Mouse (Mus musculus): ENCODE data around the gene Serpinb6b. TPM values are rescaled to one million over a fixed set of nuclear protein-coding genes. Genes with fewer than 3 reads are reported as not detected.
A peak's percentile ranks its signal among the peaks of the same experiment; 100 is the strongest.

Gene Serpinb6b
- polyA plus RNA-seq, 1 experiment from 2014 or later, result 4.5 TPM

DNA sequence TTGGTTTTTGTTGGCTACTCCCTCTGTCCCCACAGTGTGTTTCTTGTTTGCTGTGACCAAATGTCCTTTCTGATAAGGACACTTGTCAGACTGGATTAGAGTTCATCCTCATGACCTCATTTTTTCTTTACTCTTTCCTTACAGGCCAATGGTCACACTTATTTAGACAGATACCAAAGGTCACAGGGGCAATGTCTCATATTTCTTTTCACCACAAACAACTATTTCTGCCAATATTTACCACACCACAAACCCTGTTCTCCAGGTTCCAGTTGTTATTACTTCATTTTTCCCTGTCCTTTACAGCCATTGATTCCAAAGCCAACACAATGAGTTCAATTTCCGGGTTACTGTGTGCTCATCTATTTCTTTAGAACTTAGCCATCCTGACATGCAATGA lies 4.6 kb downstream of the Serpinb6b start:
- Histone ChIP-seq H3K27me3 (ENCODE audit: control insufficient read depth, insufficient read depth, low read length) (no peaks in the 10 kb centered on the region), H3K36me3 (ENCODE audit: control insufficient read depth, insufficient read depth, low read length) (no peaks in the 10 kb centered on the region), H3K4me3 (replicated peaks; ENCODE audit: low read length) (no peak overlapping the region), H3K27ac (ENCODE audit: low read length) (no peak overlapping the region), H3K9ac (ENCODE audit: low read length) (no peak overlapping the region), H3K4me2 (ENCODE audit: low read depth, low read length) (no peak overlapping the region), H3K4me1 (ENCODE audit: control insufficient read depth, insufficient read depth, low read length) (peaks cover 7% of the 10 kb centered on the region; the same call in 1 of the 2 replicates), H3K9me3 (replicated peaks; ENCODE audit: control insufficient read depth, low read length) (no peaks in the 10 kb centered on the region)
- 72% methylated on average over 1 of the region's 1 CpGs for WGBS
- no peak for ATAC-seq (ENCODE audit: insufficient read depth, low FRiP score)

DNA sequence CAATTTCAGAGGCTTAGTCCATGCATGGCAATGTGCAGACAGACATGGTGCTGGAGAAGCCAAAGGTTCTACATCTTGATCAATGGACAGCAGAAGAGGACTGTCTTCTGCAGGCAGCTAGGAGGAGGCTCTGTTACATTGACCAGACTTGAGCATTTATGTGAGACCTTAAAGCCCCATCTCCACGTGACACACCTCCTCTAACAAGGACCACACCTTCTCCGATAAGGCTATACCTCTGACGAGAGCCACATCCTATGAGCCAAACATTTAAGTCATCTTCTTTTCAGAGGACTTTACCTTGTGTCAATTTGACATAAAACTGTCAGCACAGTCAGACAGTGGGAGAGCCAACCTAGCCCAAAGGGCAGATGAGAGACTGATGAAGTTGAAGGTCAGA lies 5.8 kb downstream of the Serpinb6b start:
- no peaks in the 10 kb centered on the region for H3K27me3 ChIP-seq (ENCODE audit: control insufficient read depth, insufficient read depth, low read length)
- no peak overlapping the region for H3K9ac ChIP-seq (ENCODE audit: low read length)
- 92% methylated on average over 3 of the region's 3 CpGs for WGBS
- peaks cover 1% of the 10 kb centered on the region; the same call in 1 of the 2 replicates for H3K4me1 ChIP-seq (ENCODE audit: control insufficient read depth, insufficient read depth, low read length)
- no peak overlapping the region for H3K27ac ChIP-seq (ENCODE audit: low read length)
- no peak overlapping the region for H3K4me3 ChIP-seq (replicated peaks; ENCODE audit: low read length)
- no peak for ATAC-seq (ENCODE audit: insufficient read depth, low FRiP score)
- H3K4me2 ChIP-seq (ENCODE audit: low read depth, low read length), result no peak overlapping the region
- no peaks in the 10 kb centered on the region for H3K9me3 ChIP-seq (replicated peaks; ENCODE audit: control insufficient read depth, low read length)
- H3K36me3 ChIP-seq (ENCODE audit: control insufficient read depth, insufficient read depth, low read length), result no peaks in the 10 kb centered on the region

GRCm38 (mm10) chr13:32974268-32974667 lies 9.3 kb downstream of the Serpinb6b start:
- Histone ChIP-seq H3K27ac (ENCODE audit: low read length) (no peak overlapping the region), H3K27me3 (ENCODE audit: control insufficient read depth, insufficient read depth, low read length) (no peaks in the 10 kb centered on the region), H3K9ac (ENCODE audit: low read length) (no peak overlapping the region), H3K4me2 (ENCODE audit: low read depth, low read length) (no peak overlapping the region), H3K36me3 (ENCODE audit: control insufficient read depth, insufficient read depth, low read length) (no peaks in the 10 kb centered on the region), H3K4me3 (replicated peaks; ENCODE audit: low read length) (no peak overlapping the region), H3K9me3 (replicated peaks; ENCODE audit: control insufficient read depth, low read length) (no peaks in the 10 kb centered on the region), H3K4me1 (ENCODE audit: control insufficient read depth, insufficient read depth, low read length) (no peaks in the 10 kb centered on the region)
- ATAC-seq (ENCODE audit: insufficient read depth, low FRiP score), result no peak
- 81% methylated on average over 2 of the region's 2 CpGs for whole genome bisulfite sequencing

DNA sequence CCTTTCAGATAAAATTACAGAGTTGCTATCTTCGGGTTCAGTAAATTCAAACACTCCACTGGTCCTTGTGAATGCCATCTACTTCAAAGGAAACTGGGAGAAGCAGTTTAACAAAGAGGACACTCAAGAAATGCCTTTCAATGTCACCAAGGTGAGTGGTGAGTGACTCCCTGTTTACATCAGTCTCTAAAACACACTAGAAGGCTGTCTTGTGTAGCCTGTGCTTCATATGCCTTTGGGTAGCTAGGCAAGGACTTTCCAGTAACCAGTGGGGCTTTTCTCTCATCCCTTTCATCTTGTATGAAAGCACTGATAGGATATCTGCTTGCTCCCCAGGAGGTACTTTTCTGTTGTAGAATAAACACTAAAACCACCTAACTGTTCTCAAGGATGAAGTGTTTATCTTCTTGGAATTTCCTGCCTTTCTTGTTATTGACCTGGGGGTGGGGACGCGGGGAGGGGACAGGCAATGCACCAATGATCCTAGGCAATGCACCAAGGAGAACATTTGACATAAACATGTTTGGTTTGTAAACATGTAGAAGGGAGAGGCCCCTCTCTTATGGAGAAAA lies 10.0 kb downstream of the Serpinb6b start:
- Histone ChIP-seq H3K27ac (ENCODE audit: low read length) (no peak overlapping the region), H3K36me3 (ENCODE audit: control insufficient read depth, insufficient read depth, low read length) (no peaks in the 10 kb centered on the region), H3K4me2 (ENCODE audit: low read depth, low read length) (no peak overlapping the region), H3K4me3 (replicated peaks; ENCODE audit: low read length) (no peak overlapping the region), H3K9ac (ENCODE audit: low read length) (no peak overlapping the region), H3K9me3 (replicated peaks; ENCODE audit: control insufficient read depth, low read length) (no peaks in the 10 kb centered on the region), H3K27me3 (ENCODE audit: control insufficient read depth, insufficient read depth, low read length) (no peaks in the 10 kb centered on the region), H3K4me1 (ENCODE audit: control insufficient read depth, insufficient read depth, low read length) (no peaks in the 10 kb centered on the region)
- ATAC-seq (ENCODE audit: insufficient read depth, low FRiP score), result no peak
- 31% methylated on average over 3 of the region's 3 CpGs for WGBS

DNA sequence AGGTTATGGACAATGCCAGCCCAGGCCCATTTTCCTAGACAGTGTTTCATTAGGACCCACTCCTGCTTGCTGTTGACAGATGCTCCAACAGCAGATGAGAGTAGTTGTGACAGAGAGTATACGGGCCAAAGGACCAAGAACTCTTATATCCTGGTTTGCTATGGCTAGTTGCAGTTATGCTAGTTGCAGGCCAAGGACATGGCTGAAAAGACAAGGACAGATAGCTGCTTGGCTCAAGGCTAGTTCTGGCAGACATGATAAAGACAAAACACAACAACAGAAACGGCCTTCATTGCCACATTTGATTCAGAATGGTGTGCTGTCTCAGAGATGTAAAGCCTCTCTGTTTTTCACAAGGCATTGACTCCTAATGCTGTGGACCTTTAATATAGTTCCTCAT lies 10.7 kb downstream of the Serpinb6b start:
- 64% methylated on average over 2 of the region's 2 CpGs for WGBS
- no peak overlapping the region for H3K4me3 ChIP-seq (replicated peaks; ENCODE audit: low read length)
- H3K9me3 ChIP-seq (replicated peaks; ENCODE audit: control insufficient read depth, low read length), result no peaks in the 10 kb centered on the region
- H3K4me2 ChIP-seq (ENCODE audit: low read depth, low read length), result no peak overlapping the region
- H3K9ac ChIP-seq (ENCODE audit: low read length), result no peak overlapping the region
- no peaks in the 10 kb centered on the region for H3K4me1 ChIP-seq (ENCODE audit: control insufficient read depth, insufficient read depth, low read length)
- no peaks in the 10 kb centered on the region for H3K27me3 ChIP-seq (ENCODE audit: control insufficient read depth, insufficient read depth, low read length)
- no peak overlapping the region for H3K27ac ChIP-seq (ENCODE audit: low read length)
- H3K36me3 ChIP-seq (ENCODE audit: control insufficient read depth, insufficient read depth, low read length), result no peaks in the 10 kb centered on the region
- no peak for ATAC-seq (ENCODE audit: insufficient read depth, low FRiP score)

- H3K4me1 ChIP-seq (ENCODE audit: control insufficient read depth, insufficient read depth, low read length), result no peaks in the 10 kb centered on the region
- WGBS, result 70% methylated on average over 4 of the region's 4 CpGs
Measured at GRCm38 (mm10) chr13:32982556-32983042, 17.6 kb downstream of the Serpinb6b start.

GRCm38 (mm10) chr13:32986256-32986655 lies 21.2 kb downstream of the Serpinb6b start:
- no peaks in the 10 kb centered on the region for H3K27me3 ChIP-seq (ENCODE audit: control insufficient read depth, insufficient read depth, low read length)

More at GRCm38 (mm10) chr13:32982556-32983042, 17.6 kb downstream of the Serpinb6b start:
- Histone ChIP-seq H3K9ac (ENCODE audit: low read length) (no peak overlapping the region), H3K27ac (ENCODE audit: low read length) (no peak overlapping the region), H3K4me3 (replicated peaks; ENCODE audit: low read length) (no peak overlapping the region), H3K9me3 (replicated peaks; ENCODE audit: control insufficient read depth, low read length) (no peaks in the 10 kb centered on the region), H3K27me3 (ENCODE audit: control insufficient read depth, insufficient read depth, low read length) (no peaks in the 10 kb centered on the region), H3K4me2 (ENCODE audit: low read depth, low read length) (no peak overlapping the region), H3K36me3 (ENCODE audit: control insufficient read depth, insufficient read depth, low read length) (no peaks in the 10 kb centered on the region)
- ATAC-seq (ENCODE audit: insufficient read depth, low FRiP score), result no peak

DNA sequence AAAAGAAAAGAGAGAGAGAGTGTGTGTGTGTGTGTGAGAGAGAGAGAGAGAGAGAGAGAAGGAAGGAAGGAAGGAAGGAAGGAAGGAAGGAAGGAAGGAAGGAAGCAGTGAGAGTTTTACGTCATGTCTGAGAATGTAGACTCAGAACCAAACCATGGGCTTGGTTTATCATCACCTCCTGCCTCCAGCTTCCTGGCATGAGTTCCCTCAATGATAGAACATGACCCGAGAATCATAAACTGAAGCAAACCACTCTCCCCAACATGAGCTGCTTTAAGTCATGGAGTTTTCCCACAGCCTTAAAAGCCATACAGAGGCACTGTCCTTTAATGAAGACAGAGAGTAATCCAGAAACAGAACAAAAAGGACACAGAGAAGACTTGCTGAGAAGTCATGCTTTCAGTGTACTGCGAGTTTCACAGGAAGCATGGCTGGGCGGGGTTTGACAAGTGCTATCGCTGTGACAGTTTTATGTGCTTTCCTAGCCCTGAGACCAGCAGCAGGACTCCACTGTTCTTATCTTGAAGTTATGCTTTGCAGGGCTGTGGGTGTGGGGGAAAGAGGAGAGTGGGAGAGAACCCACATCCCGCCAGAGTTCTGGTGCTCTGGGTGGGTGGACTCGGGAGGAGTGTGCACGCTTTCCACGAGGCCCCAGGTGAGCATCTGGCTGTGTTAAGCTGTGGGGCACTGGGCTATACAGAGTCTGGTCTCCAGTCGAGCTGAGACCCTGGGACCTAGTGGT lies 28.3 kb downstream of the Serpinb6b start:
- Histone ChIP-seq H3K36me3 (ENCODE audit: control insufficient read depth, insufficient read depth, low read length) (no peaks in the 10 kb centered on the region), H3K4me3 (replicated peaks; ENCODE audit: low read length) (no peak overlapping the region), H3K27me3 (ENCODE audit: control insufficient read depth, insufficient read depth, low read length) (no peaks in the 10 kb centered on the region), H3K9ac (ENCODE audit: low read length) (no peak overlapping the region), H3K9me3 (replicated peaks; ENCODE audit: control insufficient read depth, low read length) (no peaks in the 10 kb centered on the region), H3K27ac (ENCODE audit: low read length) (no peak overlapping the region), H3K4me1 (ENCODE audit: control insufficient read depth, insufficient read depth, low read length) (peaks cover 5% of the 10 kb centered on the region; the same call in 1 of the 2 replicates), H3K4me2 (ENCODE audit: low read depth, low read length) (no peak overlapping the region)
- ATAC-seq (ENCODE audit: insufficient read depth, low FRiP score), result peak; percentile 62
- 47% methylated on average over 10 of the region's 10 CpGs for WGBS

More at GRCm38 (mm10) chr13:32986256-32986655, 21.2 kb downstream of the Serpinb6b start:
- Histone ChIP-seq H3K36me3 (ENCODE audit: control insufficient read depth, insufficient read depth, low read length) (no peaks in the 10 kb centered on the region), H3K9me3 (replicated peaks; ENCODE audit: control insufficient read depth, low read length) (no peaks in the 10 kb centered on the region), H3K4me1 (ENCODE audit: control insufficient read depth, insufficient read depth, low read length) (no peaks in the 10 kb centered on the region), H3K9ac (ENCODE audit: low read length) (no peak overlapping the region), H3K27ac (ENCODE audit: low read length) (no peak overlapping the region), H3K4me2 (ENCODE audit: low read depth, low read length) (no peak overlapping the region), H3K4me3 (replicated peaks; ENCODE audit: low read length) (no peak overlapping the region)
- ATAC-seq (ENCODE audit: insufficient read depth, low FRiP score), result no peak

- no peak overlapping the region for H3K9ac ChIP-seq (ENCODE audit: low read length)
- no peak overlapping the region for H3K4me3 ChIP-seq (replicated peaks; ENCODE audit: low read length)
- 74% methylated on average over 2 of the region's 2 CpGs for WGBS
- H3K4me1 ChIP-seq (ENCODE audit: control insufficient read depth, insufficient read depth, low read length), result peaks cover 5% of the 10 kb centered on the region; the same call in 1 of the 2 replicates
- H3K9me3 ChIP-seq (replicated peaks; ENCODE audit: control insufficient read depth, low read length), result no peaks in the 10 kb centered on the region
- H3K27ac ChIP-seq (ENCODE audit: low read length), result no peak overlapping the region
- H3K36me3 ChIP-seq (ENCODE audit: control insufficient read depth, insufficient read depth, low read length), result no peaks in the 10 kb centered on the region
- no peak for ATAC-seq (ENCODE audit: insufficient read depth, low FRiP score)
- no peaks in the 10 kb centered on the region for H3K27me3 ChIP-seq (ENCODE audit: control insufficient read depth, insufficient read depth, low read length)
- no peak overlapping the region for H3K4me2 ChIP-seq (ENCODE audit: low read depth, low read length)
Measured at GRCm38 (mm10) chr13:32993894-32994242, 28.9 kb downstream of the Serpinb6b start.

Measured in stomach, embryonic 16.5 days (tissue).